Mouse (Mus musculus): Measurements from ENCODE around the gene Unc13b. TPM values are rescaled to one million over a fixed set of nuclear protein-coding genes. Genes with fewer than 3 reads are reported as not detected.

The Unc13b gene
- 5.0 and 7.6 TPM in 2 replicates for total RNA-seq (2017)

GRCm38 (mm10) chr4:43058753-43059654 is at the start of gene Unc13b:
Unc13b (plus strand) TSS chr4:43058953.
- ATAC-seq (replicated peaks in 1 of 2; ENCODE audit: insufficient read depth in 1 of 2, low FRiP score in 2 of 2, low TSS enrichment in 1 of 2, low read depth in 1 of 2, poor library complexity in 2 of 2, severe bottlenecking in 2 of 2) = peak; percentile 96 to 97

GRCm38 (mm10) chr4:43010161-43011038 is 48.4 kb upstream of the Unc13b start, which contains the start of gene Fancg:
Fancg (minus strand) TSS chr4:43010506.
- peak; percentile 72 to 90 for ATAC-seq (replicated peaks in 1 of 2; ENCODE audit: insufficient read depth in 1 of 2, low FRiP score in 2 of 2, low TSS enrichment in 1 of 2, low read depth in 1 of 2, poor library complexity in 2 of 2, severe bottlenecking in 2 of 2)

GRCm38 (mm10) chr4:43012091-43012490 is 46.7 kb upstream of the Unc13b start:
- ATAC-seq (replicated peaks in 1 of 2; ENCODE audit: insufficient read depth in 1 of 2, low FRiP score in 2 of 2, low TSS enrichment in 1 of 2, low read depth in 1 of 2, poor library complexity in 2 of 2, severe bottlenecking in 2 of 2) = no peak

GRCm38 (mm10) chr4:43018156-43018555 is 40.6 kb upstream of the Unc13b start:
- ATAC-seq (replicated peaks in 1 of 2; ENCODE audit: insufficient read depth in 1 of 2, low FRiP score in 2 of 2, low TSS enrichment in 1 of 2, low read depth in 1 of 2, poor library complexity in 2 of 2, severe bottlenecking in 2 of 2) = no peak

GRCm38 (mm10) chr4:43019176-43019575 is 39.6 kb upstream of the Unc13b start:
- no peak for ATAC-seq (replicated peaks in 1 of 2; ENCODE audit: insufficient read depth in 1 of 2, low FRiP score in 2 of 2, low TSS enrichment in 1 of 2, low read depth in 1 of 2, poor library complexity in 2 of 2, severe bottlenecking in 2 of 2)

- no peak for ATAC-seq (replicated peaks in 1 of 2; ENCODE audit: insufficient read depth in 1 of 2, low FRiP score in 2 of 2, low TSS enrichment in 1 of 2, low read depth in 1 of 2, poor library complexity in 2 of 2, severe bottlenecking in 2 of 2)
These were observed 38.9 kb upstream of the Unc13b start for GRCm38 (mm10) chr4:43019641-43020465.

- ATAC-seq (replicated peaks in 1 of 2; ENCODE audit: insufficient read depth in 1 of 2, low FRiP score in 2 of 2, low TSS enrichment in 1 of 2, low read depth in 1 of 2, poor library complexity in 2 of 2, severe bottlenecking in 2 of 2) = no peak
These were observed 37.9 kb upstream of the Unc13b start for GRCm38 (mm10) chr4:43020876-43021275.

GRCm38 (mm10) chr4:43021341-43021740 is 37.4 kb upstream of the Unc13b start:
- no peak for ATAC-seq (replicated peaks in 1 of 2; ENCODE audit: insufficient read depth in 1 of 2, low FRiP score in 2 of 2, low TSS enrichment in 1 of 2, low read depth in 1 of 2, poor library complexity in 2 of 2, severe bottlenecking in 2 of 2)

- no peak for ATAC-seq (replicated peaks in 1 of 2; ENCODE audit: insufficient read depth in 1 of 2, low FRiP score in 2 of 2, low TSS enrichment in 1 of 2, low read depth in 1 of 2, poor library complexity in 2 of 2, severe bottlenecking in 2 of 2)
These were observed 34.1 kb upstream of the Unc13b start for GRCm38 (mm10) chr4:43024673-43025072.

GRCm38 (mm10) chr4:43025084-43025960 is 33.4 kb upstream of the Unc13b start, which contains the start of gene Pigo:
Pigo (minus strand) TSS chr4:43025819.
- peak; percentile 86 to 92 for ATAC-seq (replicated peaks in 1 of 2; ENCODE audit: insufficient read depth in 1 of 2, low FRiP score in 2 of 2, low TSS enrichment in 1 of 2, low read depth in 1 of 2, poor library complexity in 2 of 2, severe bottlenecking in 2 of 2)

GRCm38 (mm10) chr4:43029121-43029520 is 29.6 kb upstream of the Unc13b start:
- no peak for ATAC-seq (replicated peaks in 1 of 2; ENCODE audit: insufficient read depth in 1 of 2, low FRiP score in 2 of 2, low TSS enrichment in 1 of 2, low read depth in 1 of 2, poor library complexity in 2 of 2, severe bottlenecking in 2 of 2)

GRCm38 (mm10) chr4:43029749-43030148 is 29.0 kb upstream of the Unc13b start:
- no peak for ATAC-seq (replicated peaks in 1 of 2; ENCODE audit: insufficient read depth in 1 of 2, low FRiP score in 2 of 2, low TSS enrichment in 1 of 2, low read depth in 1 of 2, poor library complexity in 2 of 2, severe bottlenecking in 2 of 2)

GRCm38 (mm10) chr4:43030352-43030751 is 28.4 kb upstream of the Unc13b start:
- no peak for ATAC-seq (replicated peaks in 1 of 2; ENCODE audit: insufficient read depth in 1 of 2, low FRiP score in 2 of 2, low TSS enrichment in 1 of 2, low read depth in 1 of 2, poor library complexity in 2 of 2, severe bottlenecking in 2 of 2)

GRCm38 (mm10) chr4:43030780-43031230 is 27.9 kb upstream of the Unc13b start:
- ATAC-seq (replicated peaks in 1 of 2; ENCODE audit: insufficient read depth in 1 of 2, low FRiP score in 2 of 2, low TSS enrichment in 1 of 2, low read depth in 1 of 2, poor library complexity in 2 of 2, severe bottlenecking in 2 of 2) = peak; percentile 8 to 20; a peak in 2 of 4 replicates

GRCm38 (mm10) chr4:43031237-43031995 is 27.3 kb upstream of the Unc13b start, which contains the start of gene Stoml2:
Stoml2 (minus strand) TSS chr4:43031710.
- peak; percentile 98 to 99 for ATAC-seq (replicated peaks in 1 of 2; ENCODE audit: insufficient read depth in 1 of 2, low FRiP score in 2 of 2, low TSS enrichment in 1 of 2, low read depth in 1 of 2, poor library complexity in 2 of 2, severe bottlenecking in 2 of 2)

Data from hematopoietic stem cell, adult 5-6 weeks (primary cell).